Mouse (Mus musculus) cerebellum, adult 18-20 months (tissue): Measurements from ENCODE around the gene Ptger1.
A peak's percentile ranks its signal among the peaks of the same experiment; 100 is the strongest.

Source experiments
- DNase-seq, 2 experiments: peaks; one replicate each; pipeline ENCODE4 v3.0.0; 2021

Ptger1 gene

DNA sequence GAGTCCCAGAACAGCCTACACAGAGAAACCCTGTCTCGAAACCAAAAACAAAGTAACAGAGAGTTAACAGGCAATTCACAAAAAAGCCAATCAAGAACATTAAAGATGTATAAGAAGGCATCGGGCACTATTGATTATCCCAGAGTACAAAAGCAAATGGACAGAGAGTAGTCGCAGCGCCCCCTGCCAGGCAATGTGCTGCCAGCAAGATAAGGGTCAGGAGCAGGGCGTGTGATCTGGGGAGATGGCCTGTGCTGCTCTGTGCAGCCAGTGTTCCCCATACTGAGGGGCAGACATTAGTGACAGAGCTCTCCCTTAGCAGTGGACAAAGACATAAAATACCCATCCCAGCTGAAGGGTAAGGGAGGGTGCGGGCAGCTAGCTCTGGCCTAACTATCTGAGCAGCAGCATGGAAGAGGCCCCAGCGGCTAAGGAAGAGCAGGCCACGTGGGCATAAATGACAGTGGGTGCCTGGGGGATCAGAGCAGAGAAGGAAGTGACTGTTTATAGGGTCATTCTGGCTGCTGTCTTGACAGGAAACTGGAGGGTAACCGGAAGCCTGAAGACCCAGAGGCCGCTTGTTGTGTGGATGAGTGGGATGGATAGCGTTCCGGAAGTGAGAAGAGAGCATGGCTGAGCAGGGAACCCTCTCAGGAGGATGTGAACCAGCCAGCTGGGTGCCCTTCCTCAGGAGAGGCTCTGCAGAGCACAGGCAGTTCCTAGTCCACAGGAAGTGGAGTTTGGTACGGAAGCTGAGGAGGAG lies 9.8 kb upstream of the Ptger1 start:
- DNase-seq, result no peak

DNA sequence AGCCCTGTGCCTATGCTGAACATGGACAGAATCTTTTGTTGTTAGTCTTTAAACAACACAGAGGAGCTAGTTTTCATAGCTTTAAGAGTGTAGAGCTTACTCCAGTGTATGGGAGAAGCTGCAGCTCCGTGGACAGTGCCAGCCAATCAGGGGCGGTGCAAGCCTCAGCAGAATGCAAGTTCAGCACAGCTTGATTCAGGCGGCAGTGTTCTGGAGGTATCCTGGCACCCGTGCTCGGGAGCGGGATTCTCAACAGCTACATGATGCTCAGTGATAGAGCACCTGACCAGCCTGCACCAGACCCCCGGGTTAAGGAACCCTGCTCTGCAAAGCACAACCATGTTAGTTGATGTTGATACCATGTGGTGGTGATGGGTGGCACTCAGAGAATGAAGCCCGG lies 5.9 kb upstream of the Ptger1 start:
- no peak for DNase-seq

DNA sequence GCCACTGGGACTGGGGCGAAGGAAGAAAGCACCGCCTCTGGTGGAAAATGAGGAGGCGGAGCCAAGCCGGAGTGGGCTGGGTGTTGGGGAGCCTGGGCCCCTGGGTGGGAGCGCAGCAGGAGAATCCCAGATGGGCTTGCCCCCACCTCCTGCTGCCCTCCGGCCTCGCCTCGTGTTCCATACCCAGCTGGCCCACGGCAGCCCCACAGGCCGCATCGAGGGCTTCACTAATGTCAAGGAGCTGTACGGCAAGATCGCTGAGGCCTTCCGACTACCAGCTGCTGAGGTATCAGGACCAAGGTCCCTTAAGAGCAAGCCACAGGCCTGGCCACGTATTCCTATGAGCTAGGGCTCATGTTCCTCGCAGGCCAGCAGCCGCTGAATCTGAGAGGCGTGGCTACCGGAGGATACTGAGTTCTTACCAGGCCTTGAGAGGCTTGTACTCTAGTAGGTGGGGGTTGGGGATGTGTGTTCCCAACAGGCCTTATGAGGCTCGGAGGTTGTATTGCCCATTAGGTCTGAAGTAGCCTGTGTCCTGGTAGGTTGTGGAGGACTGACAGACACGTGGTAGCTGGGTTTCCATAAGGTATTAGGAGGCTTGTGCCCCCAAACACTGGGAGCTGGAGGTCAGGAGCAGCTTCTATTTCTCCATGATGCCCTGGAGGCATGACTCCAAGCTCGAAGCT lies 5.3 kb upstream of the Ptger1 start:
- no peak for DNase-seq

DNA sequence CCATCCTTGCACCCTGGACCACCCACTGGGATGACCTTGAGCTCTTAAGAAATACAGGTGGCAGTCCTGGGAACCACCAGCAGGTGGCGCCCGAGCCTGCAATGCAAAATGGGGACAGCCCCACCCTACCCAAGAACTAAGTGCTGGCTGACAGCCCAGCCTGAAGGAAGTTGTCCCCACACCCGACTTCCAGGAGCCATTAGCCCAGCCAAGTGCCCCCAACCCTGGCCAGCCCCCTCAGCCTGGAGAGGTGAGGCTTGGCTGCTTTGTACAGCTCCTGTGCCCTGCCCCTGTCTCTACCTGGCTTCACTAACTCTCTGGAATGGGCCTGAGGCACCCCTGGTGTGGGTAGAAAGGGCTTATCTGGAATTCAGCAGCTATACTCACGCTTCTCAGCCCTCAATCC lies 4.1 kb upstream of the Ptger1 start:
- peak; percentile 82 to 90 for DNase-seq

DNA sequence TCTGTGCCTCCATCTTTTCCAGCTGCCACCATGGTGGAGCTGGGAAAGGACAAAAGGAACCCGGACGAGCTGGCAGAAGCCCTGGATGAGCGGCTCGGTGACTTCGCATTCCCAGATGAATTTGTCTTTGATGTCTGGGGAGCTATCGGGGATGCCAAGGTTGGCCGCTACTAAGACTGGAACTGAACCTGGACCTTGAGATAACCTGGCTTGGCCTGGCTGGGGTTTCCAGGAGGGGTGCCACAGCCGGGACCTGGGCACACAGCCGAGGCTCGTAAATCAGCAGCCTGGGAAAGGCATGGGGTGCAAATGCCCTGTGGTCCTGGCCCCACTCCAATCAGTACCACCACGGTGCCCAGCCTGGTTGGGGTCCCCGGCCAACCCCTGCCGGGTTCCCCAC lies 2.4 kb upstream of the Ptger1 start:
- DNase-seq, result no peak

DNA sequence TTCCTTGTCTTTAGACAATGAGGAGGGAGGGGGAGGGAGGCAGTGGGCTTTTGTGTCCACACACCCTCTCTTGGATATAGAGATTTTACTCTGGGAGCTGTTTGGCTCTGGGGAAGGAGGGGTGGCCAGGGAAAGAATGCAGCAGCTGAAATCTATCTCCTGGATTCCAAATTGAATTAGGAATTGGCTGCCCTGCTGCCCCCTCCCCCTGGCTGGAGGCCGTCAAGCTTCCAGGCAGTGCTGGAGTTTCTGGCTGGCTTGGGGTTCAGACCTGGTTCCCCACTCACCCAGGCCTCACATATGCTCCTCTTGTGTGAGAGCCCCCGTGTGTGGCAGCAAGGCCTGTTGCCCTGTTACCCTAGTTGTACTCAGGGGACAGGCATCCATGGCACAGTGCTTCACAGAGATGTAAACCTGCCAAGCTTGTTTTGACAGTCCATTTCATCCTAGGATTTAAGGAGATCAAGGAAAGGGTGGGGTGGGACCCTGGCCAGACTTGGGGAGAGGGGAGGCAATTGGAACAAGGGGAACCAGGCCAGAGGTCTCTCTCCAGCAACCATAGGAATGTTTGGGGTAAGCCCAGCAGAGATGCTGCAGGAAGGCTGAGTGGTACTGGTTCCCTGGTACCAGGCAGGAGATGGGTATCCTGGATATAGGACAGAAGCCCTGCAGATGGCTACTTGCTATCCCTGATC lies 1.4 kb upstream of the Ptger1 start:
- DNase-seq, result no peak

DNA sequence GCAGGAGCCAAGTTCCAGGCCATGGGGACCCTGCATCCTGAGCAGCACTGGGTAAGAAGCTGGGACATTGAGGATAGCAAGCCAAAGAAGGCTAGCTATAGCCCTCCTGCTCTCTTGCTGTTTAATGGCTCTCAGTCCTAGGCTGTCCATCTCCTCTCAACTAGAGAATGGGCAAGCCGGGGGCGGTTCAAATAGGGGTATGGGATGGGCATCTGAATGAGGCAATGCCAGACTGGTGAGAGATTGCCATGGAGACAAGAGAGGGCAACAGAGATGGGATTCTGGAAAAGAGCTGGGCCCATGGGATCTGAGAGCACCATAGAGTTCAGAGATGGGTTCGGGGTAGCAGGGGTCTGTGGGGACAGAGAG lies 372 bp downstream of the Ptger1 start:
- no peak for DNase-seq

DNA sequence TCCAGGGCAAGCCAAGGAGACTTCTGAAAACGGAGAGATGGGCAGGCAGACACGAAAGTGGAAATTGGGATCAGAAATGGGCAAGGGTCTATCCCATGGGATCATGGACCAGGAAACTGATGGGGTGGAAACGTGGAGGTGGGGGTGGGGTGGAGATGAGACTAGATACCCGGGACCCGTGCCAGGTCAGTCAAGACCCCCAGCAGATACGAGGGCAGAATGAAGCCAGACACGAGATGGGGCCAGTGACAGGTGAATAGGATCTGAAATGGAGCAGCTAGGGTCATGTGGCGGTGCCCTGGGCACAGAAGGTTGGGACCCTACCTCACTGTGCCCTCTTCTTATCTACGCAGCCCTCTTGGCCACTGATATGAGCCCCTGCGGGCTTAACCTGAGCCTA lies 1.0 kb downstream of the Ptger1 start:
- DNase-seq, result no peak

DNA sequence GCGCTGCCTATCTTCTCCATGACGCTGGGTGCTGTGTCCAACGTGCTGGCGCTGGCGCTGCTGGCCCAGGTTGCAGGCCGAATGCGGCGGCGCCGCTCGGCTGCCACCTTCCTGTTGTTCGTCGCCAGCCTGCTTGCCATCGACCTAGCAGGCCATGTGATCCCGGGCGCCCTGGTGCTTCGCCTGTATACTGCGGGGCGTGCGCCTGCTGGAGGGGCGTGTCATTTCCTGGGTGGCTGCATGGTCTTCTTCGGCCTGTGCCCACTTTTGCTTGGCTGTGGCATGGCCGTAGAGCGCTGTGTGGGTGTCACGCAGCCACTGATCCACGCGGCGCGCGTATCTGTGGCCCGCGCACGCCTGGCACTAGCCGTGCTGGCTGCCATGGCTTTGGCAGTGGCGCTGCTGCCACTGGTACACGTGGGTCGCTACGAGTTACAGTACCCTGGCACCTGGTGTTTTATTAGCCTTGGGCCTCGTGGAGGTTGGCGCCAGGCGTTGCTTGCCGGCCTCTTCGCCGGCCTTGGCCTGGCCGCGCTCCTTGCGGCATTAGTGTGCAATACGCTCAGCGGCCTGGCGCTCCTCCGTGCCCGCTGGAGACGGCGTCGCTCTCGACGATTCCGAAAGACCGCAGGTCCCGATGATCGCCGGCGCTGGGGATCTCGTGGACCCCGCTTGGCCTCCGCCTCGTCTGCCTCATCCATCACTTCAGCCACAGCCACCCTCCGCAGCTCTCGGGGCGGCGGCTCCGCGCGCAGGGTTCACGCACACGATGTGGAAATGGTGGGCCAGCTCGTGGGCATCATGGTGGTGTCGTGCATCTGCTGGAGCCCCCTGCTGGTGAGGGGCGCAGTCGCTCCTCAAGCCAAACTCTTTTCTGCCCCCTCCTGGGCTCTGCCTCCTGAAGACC lies 1.8 kb downstream of the Ptger1 start:
- peak; percentile 45 to 57 for DNase-seq

DNA sequence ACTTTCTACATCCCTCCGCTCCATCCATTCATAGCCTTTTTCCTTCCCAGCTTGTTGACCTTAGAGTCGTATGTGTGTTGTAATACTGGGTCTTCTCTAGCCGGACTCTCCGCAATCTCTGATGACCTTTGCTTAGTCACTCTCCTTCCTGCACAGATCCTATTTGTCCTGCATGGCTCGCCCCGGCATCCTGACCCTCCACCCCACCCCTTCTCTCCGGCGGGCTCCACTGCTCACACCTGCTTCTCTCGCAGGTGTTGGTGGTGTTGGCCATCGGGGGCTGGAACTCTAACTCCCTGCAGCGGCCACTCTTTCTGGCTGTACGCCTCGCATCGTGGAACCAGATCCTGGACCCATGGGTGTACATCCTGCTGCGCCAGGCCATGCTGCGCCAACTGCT lies 2.5 kb downstream of the Ptger1 start:
- no peak for DNase-seq

DNA sequence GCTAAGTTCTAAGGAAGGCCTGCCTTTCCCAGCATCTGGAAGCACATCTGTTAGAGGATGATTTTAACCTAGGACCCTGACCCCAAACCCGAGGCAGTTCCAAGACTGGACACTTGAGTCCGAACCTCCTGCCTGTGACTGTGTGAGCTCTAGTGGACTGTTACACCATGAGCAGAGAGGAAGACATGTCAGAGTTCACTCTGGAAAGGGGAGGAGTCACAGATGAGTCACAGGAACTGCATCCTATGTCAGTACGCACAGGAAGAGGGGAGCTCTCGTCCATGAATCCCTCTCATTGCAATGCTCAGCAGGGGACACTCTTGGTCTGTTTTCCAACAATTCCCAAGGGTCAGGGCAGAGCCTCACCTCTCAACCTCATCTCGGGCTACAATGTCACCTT lies 6.5 kb downstream of the Ptger1 start:
- no peak for DNase-seq

DNA sequence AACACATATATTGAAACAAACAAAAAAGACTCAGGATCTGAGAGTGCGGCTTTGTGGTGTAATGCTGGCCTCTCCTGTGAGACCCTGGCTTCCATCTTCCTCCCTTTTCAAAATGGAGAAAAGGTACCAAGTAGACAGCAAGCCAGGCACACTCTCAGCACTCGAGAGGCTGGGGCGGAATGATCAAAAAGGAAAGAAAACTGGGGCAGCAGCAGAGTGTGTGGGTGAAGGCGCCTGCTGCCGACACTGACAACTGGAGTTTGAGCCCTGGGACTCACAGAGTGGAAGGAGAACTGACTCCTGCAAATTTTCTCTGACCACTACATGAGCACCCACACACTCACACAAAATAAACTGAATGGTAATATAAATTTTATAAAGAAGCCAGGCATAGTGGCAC lies 8.0 kb downstream of the Ptger1 start:
- DNase-seq, result no peak

DNA sequence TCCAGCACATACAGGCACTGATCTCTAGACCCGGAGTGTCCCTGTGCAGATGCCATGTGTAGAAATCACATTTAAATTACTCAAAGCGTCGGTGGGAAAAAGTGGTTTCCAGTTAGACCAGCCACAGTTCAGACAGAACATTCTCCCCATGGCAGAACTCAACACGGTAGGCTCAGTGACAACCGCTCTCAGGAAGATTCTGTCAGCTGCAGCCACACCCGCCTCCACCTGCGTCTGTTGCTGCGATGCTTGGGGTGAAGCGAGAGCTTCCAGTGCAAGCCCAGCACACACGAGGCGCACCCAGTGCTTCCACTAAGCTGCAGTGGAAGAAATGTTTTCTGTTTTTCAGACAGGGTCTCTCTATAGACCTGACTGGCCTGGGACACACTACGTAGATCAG lies 13.4 kb downstream of the Ptger1 start:
- no peak for DNase-seq

DNA sequence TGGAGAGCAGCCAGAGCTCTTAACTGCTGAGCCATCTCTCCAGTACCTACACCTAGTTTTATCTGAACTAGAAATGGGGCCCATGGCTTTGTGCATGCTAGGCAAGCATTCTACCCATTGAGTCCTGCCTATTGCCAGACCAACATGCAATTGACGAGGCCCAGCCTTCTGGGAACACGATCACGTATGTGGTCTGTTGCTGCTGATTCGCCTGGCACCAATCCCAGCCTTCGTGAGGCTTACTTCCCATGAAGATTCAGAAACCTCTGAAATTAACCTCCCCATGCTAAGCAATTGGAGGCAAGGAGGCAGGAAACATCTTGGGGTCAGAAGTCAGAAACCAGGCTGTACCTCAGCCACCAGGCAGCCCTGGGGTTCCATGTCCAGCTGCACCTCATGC lies 14.1 kb downstream of the Ptger1 start:
- no peak for DNase-seq

DNA sequence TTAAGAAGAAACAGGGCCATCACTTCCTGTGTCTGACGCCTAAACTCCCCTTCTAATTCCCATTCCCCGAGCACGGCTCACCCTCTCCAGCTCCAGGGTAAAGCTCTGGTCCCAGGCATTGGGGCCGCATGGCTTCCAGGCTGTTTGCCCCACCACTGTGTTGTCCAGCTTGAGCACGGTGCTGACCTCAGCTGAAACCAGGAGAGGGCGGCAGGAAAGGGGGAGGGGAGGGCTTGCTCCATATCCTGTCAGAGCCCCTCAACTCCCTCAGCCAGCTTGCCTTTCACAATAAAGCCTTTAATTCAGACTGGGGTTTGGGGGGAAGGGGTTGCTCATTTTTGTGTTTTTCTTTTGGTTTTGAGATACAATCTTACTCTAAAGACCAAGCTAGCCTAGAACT lies 14.6 kb downstream of the Ptger1 start:
- no peak for DNase-seq

DNA sequence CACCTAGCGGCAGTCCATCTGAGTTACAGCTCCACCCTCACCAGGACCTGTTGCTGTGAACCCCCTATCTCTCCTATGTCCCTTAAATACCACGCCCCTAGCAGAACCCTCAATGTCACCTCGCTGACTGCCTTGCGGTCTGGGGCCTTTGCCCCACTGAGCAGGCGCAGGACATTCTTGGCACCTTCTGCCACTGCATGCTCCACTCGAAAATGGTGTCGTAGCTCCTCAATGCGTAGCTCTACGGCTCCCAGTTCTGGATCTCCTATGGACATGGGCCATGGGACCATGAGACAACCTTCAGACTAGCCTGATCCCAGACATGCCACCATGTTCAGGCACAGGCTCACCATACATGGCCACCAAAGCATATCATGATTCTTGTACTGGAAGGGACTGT lies 18.0 kb downstream of the Ptger1 start:
- no peak for DNase-seq

DNA sequence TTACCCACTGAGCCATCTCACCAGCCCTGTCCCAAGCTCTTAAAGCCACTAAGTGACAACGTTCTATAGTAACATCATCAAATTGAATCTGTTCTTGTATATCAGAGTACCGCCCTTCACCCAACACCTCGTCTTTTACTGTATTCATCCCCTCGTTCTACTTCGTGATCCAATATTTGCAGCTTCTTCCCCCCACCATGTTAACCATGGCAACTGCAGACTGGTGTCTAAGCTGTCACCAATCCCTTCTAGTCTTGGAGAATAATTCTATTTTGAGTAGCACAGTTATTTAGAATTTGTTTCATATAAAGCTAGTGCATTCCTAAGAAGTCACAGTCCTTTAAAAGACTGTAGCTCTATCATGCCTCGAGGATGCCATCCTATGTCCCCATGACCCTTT lies 22.8 kb downstream of the Ptger1 start:
- no peak for DNase-seq

DNA sequence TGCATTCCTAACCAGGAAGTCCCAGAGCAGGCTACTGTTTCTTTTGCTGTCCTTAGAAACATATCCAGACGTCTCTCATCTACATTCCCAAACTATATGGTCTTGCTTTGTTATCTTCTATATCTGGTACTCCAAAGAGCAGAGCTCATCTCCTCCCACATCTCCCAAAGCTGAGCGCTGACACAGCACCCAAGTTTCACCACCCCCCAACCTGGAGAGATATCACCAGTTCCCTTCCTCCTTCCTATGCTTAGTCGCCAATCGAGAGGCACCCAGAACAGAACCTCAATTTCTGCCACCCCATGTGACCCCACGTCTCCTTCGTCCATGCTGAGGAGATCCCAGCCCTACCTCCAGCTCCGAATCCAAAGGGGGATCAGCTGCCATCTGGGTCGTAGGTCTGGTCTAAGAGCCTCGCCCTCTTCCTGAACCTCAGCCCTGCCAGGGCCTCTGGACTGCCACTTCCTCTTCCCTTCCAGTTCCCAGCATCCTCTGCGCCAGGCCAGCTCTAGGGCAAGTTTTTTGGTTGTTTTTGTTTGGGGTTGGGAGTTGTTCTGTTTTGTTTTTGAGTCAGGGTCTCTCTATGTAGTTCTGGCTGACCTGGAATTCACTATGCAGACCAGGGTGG lies 27.2 kb downstream of the Ptger1 start:
- no peak for DNase-seq

DNA sequence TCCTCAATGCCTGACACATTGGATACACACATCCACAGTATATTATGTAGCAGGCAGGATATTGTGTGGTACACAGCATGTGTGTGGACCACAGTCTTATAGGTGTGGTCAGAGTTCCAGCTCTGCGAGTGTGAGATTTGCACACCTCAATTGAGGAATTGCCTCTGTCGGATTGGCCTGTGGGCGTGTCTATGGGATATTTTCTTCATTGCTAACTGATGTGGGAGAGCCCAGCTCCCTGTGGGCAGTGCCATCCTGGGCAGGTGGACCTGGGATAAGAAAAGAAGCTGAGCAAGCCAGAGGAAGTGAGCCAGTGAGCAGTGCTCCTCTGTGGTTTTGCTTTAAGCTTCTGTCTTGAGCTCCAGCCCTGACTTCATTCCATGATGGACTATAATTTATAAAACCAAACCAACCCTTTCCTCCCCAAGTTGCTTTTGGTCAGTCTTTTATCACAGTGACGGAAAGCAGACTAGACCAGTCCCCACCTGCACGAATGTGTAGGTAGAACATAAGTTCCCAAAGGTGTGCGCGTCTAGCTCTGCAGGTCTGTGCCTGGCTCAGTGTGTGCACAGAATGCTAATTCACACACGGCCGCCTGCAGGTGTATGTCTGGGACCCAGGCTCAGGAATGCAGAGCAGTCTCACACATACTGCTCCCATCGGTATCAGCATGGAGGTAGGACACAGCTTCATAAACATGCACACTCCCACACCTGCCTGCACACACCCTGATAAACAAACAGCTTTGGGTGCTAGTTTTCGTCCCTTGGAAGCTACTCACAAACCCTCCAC lies 28.1 kb downstream of the Ptger1 start:
- DNase-seq, result no peak

DNA sequence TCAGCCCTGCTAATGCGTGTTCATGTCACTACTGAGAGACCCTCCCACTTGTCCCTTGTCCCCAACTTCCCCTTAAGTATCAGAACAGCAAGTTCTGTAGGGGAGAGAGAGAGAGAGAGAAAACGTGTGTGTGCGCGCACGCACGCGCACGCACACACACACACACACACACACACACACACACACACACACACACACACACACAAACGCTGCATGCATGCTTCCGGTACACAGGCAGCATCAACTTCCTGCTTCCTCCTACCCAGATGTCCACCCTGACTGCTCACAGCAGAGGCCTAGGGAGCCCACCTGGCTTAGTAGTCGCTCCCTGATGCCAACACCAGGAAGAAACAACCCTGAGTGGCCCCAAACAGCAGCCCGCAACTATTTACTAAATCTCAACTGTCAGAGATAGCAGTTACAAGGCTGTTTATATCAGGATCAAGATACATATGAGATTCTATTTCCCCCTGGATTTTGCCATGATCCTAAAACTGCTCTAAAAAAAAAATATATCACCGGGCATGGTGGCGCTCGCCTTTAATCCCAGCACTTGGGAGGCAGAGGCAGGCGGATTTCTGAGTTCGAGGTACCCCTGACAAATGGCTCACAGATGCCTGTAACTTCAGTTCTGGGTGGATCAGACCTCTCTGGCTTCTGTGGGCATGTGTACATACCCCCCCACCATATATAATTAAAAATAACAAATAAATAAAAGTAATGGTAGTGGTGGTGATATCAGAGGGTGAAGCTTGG lies 29.1 kb downstream of the Ptger1 start:
- no peak for DNase-seq
